Mouse (Mus musculus): ENCODE results near the gene Lemd1. TPM values are rescaled to one million over a fixed set of nuclear protein-coding genes. Genes with fewer than 3 reads are reported as not detected.

The Lemd1 gene
- total and polyA plus RNA-seq, 2 experiments from 2014 or later: 13.3 to 14.7 TPM

- ATAC-seq (no peak), DNase-seq (no peak)
- no peak overlapping the region for H3K9ac ChIP-seq
- H3K36me3 ChIP-seq (ENCODE audit: insufficient read depth): no peaks in the 10 kb centered on the region
- TF ChIP-seq CTCF (IDR thresholded peaks at IDR 0.05; ENCODE audit: low read depth): no peak
- H3K4me3 ChIP-seq (ENCODE audit: low read depth, low read length): no peak overlapping the region
- peaks cover 51% of the 10 kb centered on the region for H3K4me1 ChIP-seq (ENCODE audit: insufficient read depth)
- no peak overlapping the region for H3K27ac ChIP-seq (ENCODE audit: low read depth, low read length)
- 38% methylated on average over 9 of the region's 9 CpGs for WGBS
- H3K4me2 ChIP-seq (ENCODE audit: low read depth): no peak overlapping the region
- no peaks in the 10 kb centered on the region for H3K27me3 ChIP-seq (ENCODE audit: insufficient read depth, low read length)
- H3K9me3 ChIP-seq (ENCODE audit: low read length): no peaks in the 10 kb centered on the region
Measured at GRCm38 (mm10) chr1:132195100-132195499, 3.9 kb downstream of the Lemd1 start.

GRCm38 (mm10) chr1:132195681-132196080, 4.5 kb downstream of the Lemd1 start:
- no peak overlapping the region for H3K9ac ChIP-seq
- DNase-seq (no peak), ATAC-seq (no peak)
- no peaks in the 10 kb centered on the region for H3K36me3 ChIP-seq (ENCODE audit: insufficient read depth)
- H3K27me3 ChIP-seq (ENCODE audit: insufficient read depth, low read length): no peaks in the 10 kb centered on the region
- TF ChIP-seq CTCF (IDR thresholded peaks at IDR 0.05; ENCODE audit: low read depth): no peak
- no peak overlapping the region for H3K4me2 ChIP-seq (ENCODE audit: low read depth)
- WGBS: 47% methylated on average over 5 of the region's 5 CpGs
- H3K4me3 ChIP-seq (ENCODE audit: low read depth, low read length): no peak overlapping the region
- H3K9me3 ChIP-seq (ENCODE audit: low read length): no peaks in the 10 kb centered on the region
- peaks cover 54% of the 10 kb centered on the region for H3K4me1 ChIP-seq (ENCODE audit: insufficient read depth)
- H3K27ac ChIP-seq (ENCODE audit: low read depth, low read length): no peak overlapping the region

GRCm38 (mm10) chr1:132196337-132196736, 5.1 kb downstream of the Lemd1 start:
- Histone ChIP-seq H3K9ac (no peak overlapping the region), H3K9me3 (ENCODE audit: low read length) (no peaks in the 10 kb centered on the region), H3K27ac (ENCODE audit: low read depth, low read length) (no peak overlapping the region), H3K4me2 (ENCODE audit: low read depth) (no peak overlapping the region), H3K36me3 (ENCODE audit: insufficient read depth) (no peaks in the 10 kb centered on the region), H3K4me3 (ENCODE audit: low read depth, low read length) (no peak overlapping the region), H3K4me1 (ENCODE audit: insufficient read depth) (peaks cover 56% of the 10 kb centered on the region), H3K27me3 (ENCODE audit: insufficient read depth, low read length) (no peaks in the 10 kb centered on the region)
- ATAC-seq (no peak), DNase-seq (no peak)
- no peak for TF ChIP-seq CTCF (IDR thresholded peaks at IDR 0.05; ENCODE audit: low read depth)
- 17% methylated on average over 7 of the region's 7 CpGs for WGBS

- 5% methylated on average over 9 of the region's 9 CpGs for WGBS
- Histone ChIP-seq H3K27me3 (ENCODE audit: insufficient read depth, low read length) (no peaks in the 10 kb centered on the region), H3K4me3 (ENCODE audit: low read depth, low read length) (no peak overlapping the region), H3K36me3 (ENCODE audit: insufficient read depth) (no peaks in the 10 kb centered on the region), H3K4me2 (ENCODE audit: low read depth) (no peak overlapping the region), H3K27ac (ENCODE audit: low read depth, low read length) (no peak overlapping the region), H3K9me3 (ENCODE audit: low read length) (no peaks in the 10 kb centered on the region), H3K9ac (no peak overlapping the region), H3K4me1 (ENCODE audit: insufficient read depth) (peaks cover 65% of the 10 kb centered on the region)
- ATAC-seq (no peak), DNase-seq (no peak)
- no peak for TF ChIP-seq CTCF (IDR thresholded peaks at IDR 0.05; ENCODE audit: low read depth)
Measured at GRCm38 (mm10) chr1:132197666-132198065, 6.4 kb downstream of the Lemd1 start.

- ATAC-seq: no peak
- Histone ChIP-seq H3K36me3 (ENCODE audit: insufficient read depth) (no peaks in the 10 kb centered on the region), H3K27me3 (ENCODE audit: insufficient read depth, low read length) (no peaks in the 10 kb centered on the region), H3K9me3 (ENCODE audit: low read length) (no peaks in the 10 kb centered on the region), H3K27ac (ENCODE audit: low read depth, low read length) (no peak overlapping the region), H3K4me1 (ENCODE audit: insufficient read depth) (peaks cover 56% of the 10 kb centered on the region), H3K4me2 (ENCODE audit: low read depth) (no peak overlapping the region), H3K4me3 (ENCODE audit: low read depth, low read length) (no peak overlapping the region), H3K9ac (no peak overlapping the region)
- DNase-seq: no peak
- no peak for TF ChIP-seq CTCF (IDR thresholded peaks at IDR 0.05; ENCODE audit: low read depth)
- WGBS: 70% methylated on average over 16 of the region's 16 CpGs
Measured at GRCm38 (mm10) chr1:132198401-132199071, 7.3 kb downstream of the Lemd1 start.

- no peak overlapping the region for H3K4me2 ChIP-seq (ENCODE audit: low read depth)
- H3K4me1 ChIP-seq (ENCODE audit: insufficient read depth): peaks cover 49% of the 10 kb centered on the region
- ATAC-seq: no peak
- no peaks in the 10 kb centered on the region for H3K27me3 ChIP-seq (ENCODE audit: insufficient read depth, low read length)
- H3K27ac ChIP-seq (ENCODE audit: low read depth, low read length): 0 out of 2 replicates have a peak overlapping the region, but pooled peaks have one; percentile 80
- no peak for DNase-seq
- H3K36me3 ChIP-seq (ENCODE audit: insufficient read depth): no peaks in the 10 kb centered on the region
- 57% methylated on average over 6 of the region's 6 CpGs for WGBS
- no peak overlapping the region for H3K4me3 ChIP-seq (ENCODE audit: low read depth, low read length)
- H3K9ac ChIP-seq: no peak overlapping the region
- H3K9me3 ChIP-seq (ENCODE audit: low read length): no peaks in the 10 kb centered on the region
- no peak for TF ChIP-seq CTCF (IDR thresholded peaks at IDR 0.05; ENCODE audit: low read depth)
Measured at GRCm38 (mm10) chr1:132199244-132199643, 8.0 kb downstream of the Lemd1 start.

- DNase-seq (no peak), ATAC-seq (no peak)
- peak overlapping the region; percentile 80 for H3K27ac ChIP-seq (ENCODE audit: low read depth, low read length)
- H3K9ac ChIP-seq: peak overlapping the region; percentile 35; the same call in 1 of the 2 replicates
- H3K4me3 ChIP-seq (ENCODE audit: low read depth, low read length): peak overlapping the region; percentile 18
- no peaks in the 10 kb centered on the region for H3K27me3 ChIP-seq (ENCODE audit: insufficient read depth, low read length)
- 6% methylated on average over 12 of the region's 12 CpGs for WGBS
- peaks cover 45% of the 10 kb centered on the region for H3K4me1 ChIP-seq (ENCODE audit: insufficient read depth)
- H3K36me3 ChIP-seq (ENCODE audit: insufficient read depth): no peaks in the 10 kb centered on the region
- peak overlapping the region; percentile 46 for H3K4me2 ChIP-seq (ENCODE audit: low read depth)
- no peak for TF ChIP-seq CTCF (IDR thresholded peaks at IDR 0.05; ENCODE audit: low read depth)
- H3K9me3 ChIP-seq (ENCODE audit: low read length): no peaks in the 10 kb centered on the region
Measured at GRCm38 (mm10) chr1:132199934-132200333, 8.7 kb downstream of the Lemd1 start.
